Mouse (Mus musculus) megakaryocyte, embryonic 14.5 days (primary cell): ENCODE measurements around the gene L3mbtl3.

ENCODE experiments used
- FLI1 ChIP-seq: IDR thresholded peaks from 2 replicates; pipeline ENCODE4 v1.6.1; 2012; ENCODE audit warnings: low read length, inconsistent platforms, mixed read lengths
- GATA1 ChIP-seq: IDR thresholded peaks from 3 replicates; pipeline ENCODE4 v1.6.1; 2012; ENCODE audit warnings: mixed read lengths, low read length, inconsistent platforms, borderline replicate concordance

DNA sequence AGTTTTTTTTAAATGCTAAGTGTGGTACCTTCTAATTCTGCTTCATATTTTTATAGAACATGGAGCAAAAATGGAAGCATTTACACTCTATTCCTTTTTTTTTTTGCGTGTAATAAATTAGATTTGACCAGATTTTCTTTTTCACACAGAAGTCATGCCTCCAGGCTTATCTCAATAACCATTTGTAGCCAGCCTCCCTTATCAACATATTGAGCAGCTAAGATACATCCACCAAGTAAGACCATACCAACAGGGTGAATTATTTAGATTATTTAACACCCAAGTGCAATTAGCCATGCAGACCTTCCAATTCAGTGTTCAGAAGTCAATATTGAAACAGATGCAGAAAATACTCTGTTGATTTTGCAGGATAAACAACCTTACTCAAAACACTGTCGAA, 10.8 kb downstream of the L3mbtl3 start:
- TF ChIP-seq GATA1, result no peak
- TF ChIP-seq FLI1, result no peak
